Mouse (Mus musculus) skeletal muscle tissue, postnatal 0 days (tissue): ENCODE data around the gene Prdm5. TPM values are rescaled to one million over a fixed set of nuclear protein-coding genes. Genes with fewer than 3 reads are reported as not detected.

Experiments
- polyA plus RNA-seq: library from polyadenylated mRNA; unstranded; fragments of >200 nt; fragmentation: Nextera tagmentation; extraction: Ambion mirVana; gene quantifications from 2 replicates; pipeline ENCODE4 v1.2.1, GENCODE M21; 2015

Gene Prdm5
- polyA plus RNA-seq, result 10.8 and 14.0 TPM in 2 replicates

GRCm38 (mm10) chr6:65778861-65779688 is at the start of gene Prdm5:
Gene Prdm5, plus strand, starts transcription at chr6:65778988.

GRCm38 (mm10) chr6:65952309-65952708 is 173.5 kb downstream of the Prdm5 start, which contains the start of gene 4930544G11Rik:
Gene 4930544G11Rik, plus strand, starts transcription at chr6:65952609.

Other genes starting within 250 kb of the Prdm5 start
- 0.97 and 0.99 TPM in 2 replicates for gene Ndnf, start 107.4 kb upstream of the Prdm5 start, polyA plus RNA-seq
- not detected in 2 replicates for gene 4930544G11Rik, start 173.6 kb downstream of the Prdm5 start, polyA plus RNA-seq